Mouse (Mus musculus) kidney, embryonic 16.5 days (tissue): ENCODE measurements around the gene 1600014C10Rik. TPM values are rescaled to one million over a fixed set of nuclear protein-coding genes. Genes with fewer than 3 reads are reported as not detected.

ENCODE experiments used
- polyA plus RNA-seq: library from polyadenylated mRNA; unstranded; fragments of >200 nt; fragmentation: Nextera tagmentation; extraction: Ambion mirVana; gene quantifications from 2 replicates; pipeline ENCODE4 v1.2.1, GENCODE M21; 2015

1600014C10Rik gene
- polyA plus RNA-seq, 1 experiment from 2014 or later, result 18.9 TPM

Other genes starting within 250 kb of the 1600014C10Rik start
- gene Uri1, start 159.7 kb upstream of the 1600014C10Rik start, polyA plus RNA-seq, result 42.0 and 43.9 TPM in 2 replicates
- gene Ccne1, start 75.7 kb upstream of the 1600014C10Rik start, polyA plus RNA-seq, result 59.9 and 63.7 TPM in 2 replicates
- gene Plekhf1, start 44.8 kb downstream of the 1600014C10Rik start, polyA plus RNA-seq, result 5.9 and 6.3 TPM in 2 replicates
- 63.3 and 64.0 TPM in 2 replicates for gene Pop4, start 88.2 kb downstream of the 1600014C10Rik start, polyA plus RNA-seq